Mouse (Mus musculus) liver (tissue): ENCODE results near the gene Apoc1.

ENCODE experiments used
- DNase-seq: peaks from one replicate; pipeline ENCODE4 v3.0.0-alpha.2; 2020; ENCODE audit warnings: mixed read lengths

The Apoc1 gene

GRCm38 (mm10) chr7:19691873-19692865 is at the start of gene Apoc1:
Apoc1 (minus strand) TSS chr7:19692660.
- peak; percentile 50 for DNase-seq

- DNase-seq: peak; percentile 37
Measured at GRCm38 (mm10) chr7:19741329-19742031, 49.0 kb upstream of the Apoc1 start.

- DNase-seq: peak; percentile 45
Measured at GRCm38 (mm10) chr7:19740269-19740668, 47.8 kb upstream of the Apoc1 start.

GRCm38 (mm10) chr7:19738771-19739170 is 46.3 kb upstream of the Apoc1 start:
- no peak for DNase-seq

GRCm38 (mm10) chr7:19736389-19737057 is 44.1 kb upstream of the Apoc1 start:
- peak; percentile 78 for DNase-seq

GRCm38 (mm10) chr7:19734178-19734666 is 41.8 kb upstream of the Apoc1 start:
- no peak for DNase-seq

GRCm38 (mm10) chr7:19726541-19726940 is 34.1 kb upstream of the Apoc1 start:
- no peak for DNase-seq

GRCm38 (mm10) chr7:19724167-19724566 is 31.7 kb upstream of the Apoc1 start:
- no peak for DNase-seq

- no peak for DNase-seq
Measured at GRCm38 (mm10) chr7:19722754-19723195, 30.3 kb upstream of the Apoc1 start.

GRCm38 (mm10) chr7:19719200-19719599 is 26.7 kb upstream of the Apoc1 start:
- no peak for DNase-seq

- DNase-seq: no peak
Measured at GRCm38 (mm10) chr7:19718297-19718952, 26.0 kb upstream of the Apoc1 start.

- DNase-seq: no peak
Measured at GRCm38 (mm10) chr7:19717346-19717745, 24.9 kb upstream of the Apoc1 start.

GRCm38 (mm10) chr7:19716822-19717221 is 24.4 kb upstream of the Apoc1 start:
- no peak for DNase-seq

GRCm38 (mm10) chr7:19716055-19716682 is 23.7 kb upstream of the Apoc1 start:
- no peak for DNase-seq

GRCm38 (mm10) chr7:19715239-19716054 is 23.0 kb upstream of the Apoc1 start, which contains the start of gene Tomm40:
Tomm40 (minus strand) TSS chr7:19715438.
- DNase-seq: peak; percentile 99

- DNase-seq: no peak
Measured at GRCm38 (mm10) chr7:19714836-19715235, 22.4 kb upstream of the Apoc1 start.

GRCm38 (mm10) chr7:19713598-19713997 is 21.1 kb upstream of the Apoc1 start:
- no peak for DNase-seq

GRCm38 (mm10) chr7:19713196-19713595 is 20.7 kb upstream of the Apoc1 start:
- DNase-seq: no peak

GRCm38 (mm10) chr7:19712414-19712813 is 20.0 kb upstream of the Apoc1 start:
- no peak for DNase-seq

GRCm38 (mm10) chr7:19710650-19711049 is 18.2 kb upstream of the Apoc1 start:
- no peak for DNase-seq

GRCm38 (mm10) chr7:19705271-19705670 is 12.8 kb upstream of the Apoc1 start:
- DNase-seq: no peak
